Mouse (Mus musculus): ENCODE results near the gene Hoxb1.
A peak's percentile ranks its signal among the peaks of the same experiment; 100 is the strongest.

Gene Hoxb1

DNA sequence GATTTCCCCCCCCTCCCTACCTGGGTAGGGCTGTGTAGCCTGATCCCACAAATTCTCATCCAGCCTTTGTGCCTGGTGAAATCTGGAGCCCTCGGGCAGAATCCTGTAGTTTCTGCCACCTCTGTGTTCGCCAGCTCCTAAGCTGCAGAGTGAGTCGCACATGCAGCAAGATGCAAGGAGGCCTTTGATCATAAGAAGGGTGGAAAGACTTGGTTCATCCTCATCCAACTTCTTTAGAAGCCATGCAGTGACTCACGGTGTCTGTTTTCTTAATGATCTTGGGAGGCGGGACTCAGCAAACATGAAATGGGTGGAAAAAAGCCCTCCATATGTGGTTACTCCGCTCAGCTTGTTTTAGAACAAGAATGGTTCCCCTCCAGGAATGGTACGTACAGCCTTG lies 39.3 kb downstream of the Hoxb1 start:
- DNase-seq: no peak

DNA sequence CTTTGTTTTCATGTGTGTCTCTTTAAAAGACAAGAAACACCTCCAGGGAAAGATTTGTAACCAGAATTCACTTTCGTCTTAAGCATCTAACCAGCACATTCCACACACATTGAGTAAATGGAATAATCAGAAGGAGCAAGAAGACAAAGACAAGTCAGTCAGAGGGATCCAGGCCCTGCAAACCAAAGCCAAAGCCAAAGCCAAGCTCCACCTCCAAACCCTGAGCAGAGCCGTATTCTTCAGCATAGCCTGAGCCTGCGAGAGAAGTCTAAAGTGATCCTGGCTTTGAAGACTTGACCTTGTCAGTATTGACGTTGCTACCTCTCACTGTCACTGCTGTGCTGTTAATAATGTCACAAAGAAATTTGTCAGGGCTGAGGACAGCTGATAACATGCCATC lies 40.0 kb downstream of the Hoxb1 start:
- DNase-seq: no peak

DNA sequence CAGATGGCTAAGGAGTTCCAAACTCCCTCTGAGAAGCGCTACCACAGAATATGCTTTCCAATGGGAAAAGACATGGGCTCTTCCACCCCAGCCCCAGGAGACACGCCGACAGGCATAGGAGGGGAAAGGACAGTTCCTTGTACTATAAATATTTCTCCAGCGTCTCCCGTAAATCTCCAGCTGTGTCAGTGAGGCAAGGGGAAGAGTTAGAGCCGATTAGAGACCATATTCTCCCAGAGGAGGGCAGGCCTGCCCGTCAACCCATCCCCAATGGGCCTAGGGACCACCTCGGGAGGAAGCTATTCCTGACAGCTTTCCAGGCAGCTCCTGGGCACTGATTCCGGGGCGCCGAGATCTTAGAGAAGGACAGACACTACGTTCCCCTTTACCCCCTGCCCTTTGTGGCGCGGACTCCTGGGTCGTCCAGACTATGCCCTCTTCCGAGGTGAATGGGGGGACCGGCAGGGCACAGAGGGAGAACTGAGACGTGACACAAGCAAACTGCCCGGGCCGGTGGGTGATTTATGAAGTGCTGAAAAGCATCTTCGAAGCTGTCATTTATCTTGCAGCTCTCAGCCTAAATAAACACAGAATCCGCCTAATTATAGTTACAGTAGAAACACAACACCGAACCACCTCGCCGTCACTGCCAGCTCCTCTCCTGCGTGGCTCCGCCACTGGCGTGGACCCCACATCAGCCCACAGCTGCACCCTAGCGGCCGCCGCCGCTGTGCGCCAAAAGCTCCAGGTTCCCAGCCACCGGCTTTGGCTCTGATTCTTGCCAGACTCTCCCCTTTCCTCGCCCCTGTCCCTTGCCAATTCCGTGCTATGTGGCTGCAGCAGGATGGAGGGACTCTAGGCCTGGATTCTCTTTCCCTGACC lies 41.9 kb downstream of the Hoxb1 start:
- DNase-seq: peak; percentile 84 to 93

GRCm38 (mm10) chr11:96408234-96409010 lies 42.9 kb downstream of the Hoxb1 start:
- peak in 1 of 2 experiments; percentile 15 for DNase-seq

- DNase-seq: peak; percentile 79 to 85
Measured at GRCm38 (mm10) chr11:96411019-96411418, 45.5 kb downstream of the Hoxb1 start.

DNA sequence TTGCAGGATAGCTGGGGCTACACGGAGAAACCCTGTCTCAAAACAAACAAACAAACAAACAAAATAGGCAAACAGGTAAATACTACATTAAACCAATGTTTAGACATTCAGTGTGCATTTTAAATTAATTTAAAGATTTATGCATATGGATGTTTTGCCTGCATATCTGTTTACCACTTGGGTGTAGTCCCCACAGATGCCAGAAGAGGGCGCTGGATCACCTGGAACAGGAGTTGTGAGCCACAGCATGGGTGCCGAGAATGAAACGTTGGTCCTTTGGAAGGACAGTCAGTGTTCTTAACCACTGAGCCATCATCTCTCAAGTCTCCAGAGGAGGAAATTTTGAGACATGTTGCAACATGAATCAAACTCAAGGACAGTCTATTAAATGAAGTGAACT lies 46.4 kb downstream of the Hoxb1 start:
- peak in 1 of 2 experiments; percentile 18 for DNase-seq

DNA sequence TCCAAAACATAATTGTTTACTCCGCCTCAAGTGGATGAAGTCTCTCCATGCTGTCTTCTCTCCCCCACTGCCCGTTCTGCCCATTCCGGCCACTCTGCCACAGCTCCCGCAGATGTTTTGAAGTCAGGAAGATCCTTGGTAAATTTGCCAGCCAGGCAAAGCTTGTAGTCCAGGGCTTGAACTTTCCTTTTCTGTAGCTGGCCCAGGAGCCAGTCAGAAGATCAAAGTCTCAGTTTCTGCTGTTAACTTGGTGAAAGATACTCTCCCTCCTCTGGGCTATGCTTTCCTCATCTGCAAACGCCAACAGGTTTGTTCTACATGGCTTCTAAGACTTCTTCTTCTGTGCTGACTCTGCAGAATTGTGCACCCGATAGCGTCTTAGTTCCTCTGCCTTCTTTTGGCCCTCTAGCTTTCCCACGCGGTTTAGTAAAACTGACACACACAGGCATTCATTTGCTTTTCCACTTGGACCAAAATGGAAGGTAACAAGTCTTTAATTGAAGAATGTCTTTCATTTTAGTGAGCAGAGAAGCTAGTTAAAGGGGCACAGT lies 47.5 kb downstream of the Hoxb1 start:
- DNase-seq: peak; percentile 32 to 38

GRCm38 (mm10) chr11:96413527-96413926 lies 48.0 kb downstream of the Hoxb1 start:
- DNase-seq: peak; percentile 89 to 95

- DNase-seq: peak in 1 of 2 experiments; percentile 24
Measured at GRCm38 (mm10) chr11:96414002-96414401, 48.5 kb downstream of the Hoxb1 start.

All from kidney, postnatal 36 days (tissue).